Mouse (Mus musculus) c-Kit-positive CD71-positive TER-119-positive erythroid progenitor cells, embryonic 14.5 days (primary cell): ENCODE measurements around the gene Tas2r140.

ENCODE experiments used
- DNase-seq: peaks from one replicate; pipeline ENCODE4 v3.0.0-alpha.2; 2013; ENCODE audit warnings: low spot score

The Tas2r140 gene

GRCm38 (mm10) chr6:133055716-133056115 is at the start of gene Tas2r140:
Gene Tas2r140, minus strand, starts transcription at chr6:133055816.
- no peak for DNase-seq

GRCm38 (mm10) chr6:133104609-133104921 is 48.9 kb upstream of the Tas2r140 start, which contains the start of gene Smim10l1:
Gene Smim10l1, plus strand, starts transcription at chr6:133104909.
- no peak for DNase-seq

GRCm38 (mm10) chr6:133102430-133102829 is 46.8 kb upstream of the Tas2r140 start:
- no peak for DNase-seq

GRCm38 (mm10) chr6:133092226-133092625 is 36.6 kb upstream of the Tas2r140 start:
- DNase-seq: no peak

GRCm38 (mm10) chr6:133037001-133037400 is 18.6 kb downstream of the Tas2r140 start, which contains the start of gene Tas2r103:
Gene Tas2r103, minus strand, starts transcription at chr6:133037101.
- no peak for DNase-seq
